Mouse (Mus musculus): Measurements from ENCODE around the gene Nlrp6.
"Not testable (repeated sequence)": the region's sequence is repeated elsewhere in the genome, so short reads cannot be mapped to it uniquely, and the experiment has no call there.

The Nlrp6 gene

DNA sequence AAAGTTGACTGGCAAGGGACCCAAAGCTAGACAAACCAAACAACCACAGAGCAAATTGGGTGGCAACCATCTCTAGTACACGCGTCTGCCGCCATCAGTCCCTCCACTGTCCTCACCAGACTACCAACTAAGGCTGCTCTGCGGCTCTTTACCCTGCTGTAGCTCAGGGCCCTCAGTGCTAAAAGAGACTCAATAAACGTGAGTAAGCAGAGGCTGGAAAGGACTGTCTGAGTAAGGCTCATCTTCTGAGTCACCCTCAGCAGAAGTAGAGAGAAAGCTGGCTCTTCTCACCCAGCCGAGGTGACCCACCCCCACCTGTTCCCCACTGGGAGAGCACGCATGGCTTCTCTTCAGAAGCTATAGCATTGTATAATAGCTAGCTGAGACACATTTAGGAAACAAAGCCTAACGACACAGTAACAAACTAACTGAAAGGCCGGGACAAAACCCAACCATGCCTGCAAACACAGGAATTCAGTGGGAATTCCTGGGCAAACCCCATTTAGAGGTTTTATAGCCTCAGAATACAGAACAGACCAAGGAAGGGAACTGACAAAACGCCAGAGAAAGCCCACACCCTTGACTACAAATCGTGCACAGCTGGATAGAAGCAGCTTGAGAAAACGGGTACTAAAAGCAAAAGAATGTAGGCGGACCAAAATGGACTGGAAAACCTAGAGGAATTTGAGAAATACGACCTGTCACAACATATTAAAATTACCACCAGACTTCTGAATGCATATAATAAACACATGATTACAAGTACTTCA is 52.9 kb downstream of the Nlrp6 start:
- no peak for DNase-seq (ENCODE audit: low spot score in 2 of 2)

DNA sequence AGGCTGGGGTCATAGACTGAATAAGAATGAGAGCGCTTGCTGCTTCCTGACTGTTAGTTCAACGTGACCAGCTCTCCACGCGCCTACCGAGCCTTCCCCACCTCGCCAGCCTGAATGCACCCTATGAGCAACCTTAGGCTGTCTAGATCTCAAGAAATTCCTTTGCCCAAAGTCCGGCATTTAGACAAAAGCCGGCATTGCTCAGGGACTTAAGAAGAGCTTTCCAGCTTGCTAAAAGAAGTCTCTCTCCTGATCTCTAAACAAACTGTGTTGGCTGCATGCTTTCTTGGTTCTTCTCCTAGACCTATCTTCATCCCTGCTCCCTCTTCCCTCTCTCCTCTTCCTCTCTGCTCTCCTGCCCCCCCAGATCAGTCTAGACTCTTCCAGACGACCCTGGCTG is 54.2 kb downstream of the Nlrp6 start:
- DNase-seq (ENCODE audit: low spot score in 2 of 2): no peak

DNA sequence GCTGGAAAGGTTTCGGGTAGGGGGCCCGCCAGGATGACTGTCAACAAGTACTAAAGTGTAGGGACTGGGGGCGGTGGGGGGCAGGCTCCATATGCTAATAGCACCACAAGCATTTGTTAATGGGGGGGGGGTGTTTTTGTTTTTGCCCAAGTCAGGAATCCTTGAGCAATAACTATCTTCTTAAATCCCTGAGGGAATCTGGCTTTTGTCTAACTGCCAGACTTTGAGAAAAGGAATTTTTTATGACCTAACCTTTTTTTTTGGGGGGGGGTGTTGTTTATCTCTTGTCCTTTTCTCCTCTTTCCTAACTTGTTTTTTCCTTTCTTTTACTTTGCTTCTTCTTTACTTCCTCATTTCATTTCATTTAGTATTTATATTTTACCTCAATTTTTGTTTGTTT is 54.8 kb downstream of the Nlrp6 start:
- no peak for DNase-seq (ENCODE audit: low spot score in 2 of 2)

DNA sequence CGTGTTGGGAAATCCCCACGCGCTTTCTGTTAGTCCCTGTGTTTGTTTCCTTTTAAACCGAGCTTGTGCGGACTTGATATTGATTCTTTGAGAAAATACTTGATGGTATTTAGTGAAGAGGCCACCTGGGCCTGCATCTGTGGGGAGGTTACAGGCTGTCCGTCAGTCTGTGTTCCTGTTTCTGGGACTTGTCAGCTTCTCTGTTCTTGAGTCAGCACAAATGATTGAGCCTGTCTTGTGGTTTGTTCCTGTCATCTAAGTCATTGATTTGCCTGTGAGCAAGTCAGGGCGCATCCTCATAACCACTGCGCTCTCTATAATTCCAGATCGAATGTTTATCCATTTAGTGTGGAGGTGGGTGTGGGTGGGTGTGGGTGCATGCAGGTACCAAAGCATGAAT is 56.0 kb downstream of the Nlrp6 start:
- not testable (repeated sequence) for DNase-seq (ENCODE audit: low spot score in 2 of 2)

All from spleen, postnatal 4 days (tissue).